Mouse (Mus musculus) urinary bladder, postnatal 4 days (tissue): ENCODE results near the gene Serpinb1a.

Experiments
- DNase-seq, 2 experiments: peaks; one replicate each; pipeline ENCODE4 v3.0.0; 2021 to 2022; ENCODE audit warnings: low spot score in 2 of 2

Serpinb1a gene

GRCm38 (mm10) chr13:32799131-32799530, 51.9 kb downstream of the Serpinb1a start:
- DNase-seq, result no peak

- no peak for DNase-seq
These were observed 53.9 kb downstream of the Serpinb1a start for GRCm38 (mm10) chr13:32797085-32797484.

- no peak for DNase-seq
These were observed 55.8 kb downstream of the Serpinb1a start for GRCm38 (mm10) chr13:32795166-32795565.

- no peak for DNase-seq
These were observed 56.4 kb downstream of the Serpinb1a start for GRCm38 (mm10) chr13:32794619-32795018.
